Mouse (Mus musculus) adrenal gland, adult (tissue): Measurements from ENCODE around the gene Gm49661.

ENCODE experiments used
- DNase-seq, 2 experiments: peaks; one replicate each; pipeline ENCODE4 v3.0.0; 2022 to 2023; ENCODE audit warnings: low spot score in 1 of 2; ENCODE audit not compliant: inconsistent age in 2 of 2

Gm49661 gene

GRCm38 (mm10) chr8:84967532-84968304, 1.5 kb downstream of the Gm49661 start:
- peak; percentile 38 to 76 for DNase-seq

DNA sequence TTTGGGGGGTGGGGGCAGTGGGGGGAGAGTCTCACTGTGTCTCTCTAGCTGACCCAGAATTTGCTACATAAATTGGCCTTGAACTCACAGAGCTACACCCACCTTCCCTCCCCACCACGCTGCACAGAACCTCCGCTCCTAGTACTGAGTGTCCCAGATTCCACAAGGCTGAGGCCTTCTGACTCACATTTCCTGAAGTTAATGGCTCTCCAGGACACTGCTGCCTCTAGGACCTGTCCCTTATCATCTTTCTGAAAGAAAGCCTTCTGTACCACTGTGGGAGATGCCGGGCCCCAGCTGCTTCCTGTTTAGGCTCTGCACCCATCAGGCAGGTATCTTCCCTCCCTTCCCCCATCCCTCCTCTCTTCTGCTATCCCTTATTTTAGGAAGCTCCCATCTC, 2.6 kb downstream of the Gm49661 start:
- peak; percentile 80 to 88 for DNase-seq

- peak; percentile 96 to 98 for DNase-seq
These were observed 3.4 kb downstream of the Gm49661 start for GRCm38 (mm10) chr8:84965731-84966291.

DNA sequence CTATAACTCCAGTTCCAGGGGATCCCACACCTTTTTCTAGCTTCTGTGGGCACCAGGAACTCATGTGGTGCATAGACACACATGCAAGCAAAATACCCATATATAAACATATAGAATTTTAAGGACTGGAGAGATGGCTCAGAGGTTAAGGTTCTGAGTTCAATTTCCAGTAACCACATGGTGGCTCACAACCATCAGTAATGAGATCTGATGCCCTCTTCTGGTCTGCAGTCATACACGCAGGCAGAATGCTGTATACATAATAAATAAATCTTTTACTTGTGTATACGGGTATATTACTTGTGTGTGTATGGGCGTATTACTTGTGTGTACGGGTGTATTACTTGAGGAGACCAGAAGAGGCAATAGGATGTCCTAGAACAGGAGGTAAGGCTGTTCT, 5.3 kb downstream of the Gm49661 start:
- DNase-seq: peak in 1 of 2 experiments; percentile 21

DNA sequence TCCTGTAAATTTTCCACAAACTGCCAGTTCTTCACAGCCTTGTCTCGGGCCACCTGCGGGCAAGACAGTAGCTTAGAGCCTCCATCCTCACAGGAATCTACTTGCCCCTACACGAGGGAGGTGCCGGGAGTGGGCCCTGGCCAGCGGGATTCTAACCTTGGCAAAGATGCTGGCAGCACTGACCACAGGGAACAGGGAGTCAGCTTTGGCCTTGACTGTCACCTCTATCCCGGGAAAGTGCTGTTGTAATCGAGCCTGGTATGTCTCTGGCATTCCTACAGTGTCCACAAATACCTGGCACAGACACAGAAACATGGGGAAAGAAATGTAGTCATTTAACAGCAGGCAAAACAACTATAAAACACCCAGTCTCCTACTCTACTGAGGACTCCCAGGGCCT, 9.4 kb downstream of the Gm49661 start:
- peak; percentile 86 to 89 for DNase-seq

- DNase-seq: peak; percentile 54 to 88
These were observed 12.5 kb downstream of the Gm49661 start for GRCm38 (mm10) chr8:84956768-84957167.

- peak; percentile 72 to 86 for DNase-seq
These were observed 16.5 kb downstream of the Gm49661 start for GRCm38 (mm10) chr8:84952612-84953255.

GRCm38 (mm10) chr8:84949753-84950152, 19.5 kb downstream of the Gm49661 start:
- no peak for DNase-seq

- peak in 1 of 2 experiments; percentile 85 for DNase-seq
These were observed 22.0 kb downstream of the Gm49661 start for GRCm38 (mm10) chr8:84947241-84947545.

DNA sequence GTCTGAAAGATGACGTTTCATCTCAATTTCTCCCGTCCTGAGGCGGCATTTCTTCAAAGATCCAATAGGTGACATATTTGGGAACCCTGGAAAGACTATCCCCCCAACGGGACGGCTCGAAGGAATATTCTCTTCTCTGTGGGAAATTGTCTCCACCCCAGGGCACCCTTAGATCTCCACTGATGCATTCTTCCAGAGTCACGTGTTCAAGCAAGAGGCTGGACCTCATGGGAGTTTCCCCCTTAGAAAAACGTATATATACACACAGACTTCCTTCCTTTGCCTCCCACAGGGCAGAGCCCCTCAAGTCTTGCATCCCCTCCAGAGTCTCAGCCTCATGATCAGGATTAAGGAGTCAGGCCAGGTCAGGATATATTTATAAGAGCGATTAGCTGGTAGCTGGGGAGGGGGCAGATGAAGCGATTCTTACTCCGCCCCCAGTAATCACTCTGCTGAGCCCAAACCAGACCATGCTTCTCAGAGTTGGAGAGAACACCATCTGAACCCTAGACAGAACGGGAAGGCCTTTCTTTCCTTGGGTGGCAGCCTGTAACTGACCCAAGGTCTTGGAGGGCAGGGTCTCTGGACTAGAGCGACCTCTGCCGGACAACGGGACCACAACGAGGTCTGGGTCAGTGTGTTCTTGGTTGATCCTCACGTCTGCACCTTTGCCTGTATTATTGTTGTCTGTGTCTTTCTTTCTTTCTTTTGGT, 22.5 kb downstream of the Gm49661 start, which contains the start of gene Rtbdn:
Gene Rtbdn (plus strand): TSS at position 464 of the 713 bp plus-strand sequence.
- DNase-seq: no peak

GRCm38 (mm10) chr8:84945633-84946527, 23.4 kb downstream of the Gm49661 start:
- peak in 1 of 2 experiments; percentile 37 for DNase-seq

DNA sequence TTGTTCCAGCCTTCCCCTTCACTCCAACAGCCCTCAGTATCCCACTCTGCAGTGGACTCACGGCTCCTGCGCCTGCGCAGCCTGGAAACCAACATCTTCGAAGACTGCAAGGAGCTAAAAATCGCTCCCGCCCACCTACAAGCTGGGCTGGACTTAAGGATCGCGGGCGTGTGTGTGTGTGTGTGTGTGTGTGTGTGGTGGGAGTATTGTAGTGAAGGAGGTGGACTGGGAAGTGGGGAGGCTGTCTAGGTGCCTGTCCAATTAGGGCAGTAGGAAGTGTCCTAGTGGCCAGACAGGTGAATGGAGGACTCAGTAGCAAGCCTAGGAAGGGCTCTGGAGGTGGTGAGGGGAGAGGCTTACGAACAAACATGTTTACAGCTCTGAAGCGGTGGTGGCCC, 24.0 kb downstream of the Gm49661 start:
- no peak for DNase-seq

- peak; percentile 43 to 62 for DNase-seq
These were observed 24.6 kb downstream of the Gm49661 start for GRCm38 (mm10) chr8:84944478-84945160.

GRCm38 (mm10) chr8:84943699-84944098, 25.5 kb downstream of the Gm49661 start:
- DNase-seq: no peak

GRCm38 (mm10) chr8:84937620-84938485, 31.4 kb downstream of the Gm49661 start:
- DNase-seq: no peak

DNA sequence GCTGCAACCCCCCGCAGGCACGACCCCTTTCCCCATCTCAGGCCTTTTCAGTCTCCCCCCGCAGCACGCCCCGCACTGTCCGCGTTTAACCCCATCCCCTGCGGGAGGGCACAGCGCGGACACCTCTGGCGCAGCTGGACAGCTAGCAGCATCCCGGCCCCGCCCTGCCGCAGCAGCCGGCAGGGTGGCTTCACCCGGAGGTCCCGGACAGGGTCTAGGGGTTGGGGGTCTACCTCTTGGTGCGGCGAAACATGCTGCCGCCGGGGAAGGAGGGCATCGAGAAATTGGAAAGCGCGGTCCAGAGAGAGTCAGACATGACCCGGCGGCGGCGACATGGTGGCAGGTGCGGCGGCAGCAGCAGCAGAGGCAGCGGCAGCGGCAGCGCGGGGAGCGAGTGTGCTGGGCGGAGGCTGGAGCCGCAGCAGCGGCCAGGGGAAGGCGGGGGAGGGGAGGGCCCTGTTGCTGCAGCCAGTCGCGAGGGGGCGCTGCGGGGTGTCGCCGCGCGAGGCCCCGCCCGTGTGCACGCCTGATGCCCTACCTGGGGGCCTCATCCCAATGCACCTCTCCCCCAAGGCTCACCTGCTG, 32.2 kb downstream of the Gm49661 start, which contains the start of gene Mast1:
Gene Mast1 (minus strand): TSS at position 398 of the 585 bp plus-strand sequence.
- peak; percentile 63 to 84 for DNase-seq

- no peak for DNase-seq
These were observed 32.9 kb downstream of the Gm49661 start for GRCm38 (mm10) chr8:84936041-84936961.
